Mouse (Mus musculus) kidney, adult 2 months (tissue): ENCODE results near the gene Irak1bp1.

ENCODE experiments used
- CTCF ChIP-seq: fragments of 200-500 bp; conservative IDR thresholded peaks from 2 replicates; pipeline ENCODE4 v1.5.1; 2011; ENCODE audit warnings: low read depth, mild to moderate bottlenecking, control low read depth, low read length, moderate library complexity, mixed read lengths; ENCODE audit not compliant: insufficient read depth, insufficient read length
- POLR2A ChIP-seq: fragments of 200-500 bp; IDR thresholded peaks from one replicate; pipeline ENCODE4 v1.6.1; 2011; ENCODE audit warnings: low read depth, low read length, control low read depth

DNA sequence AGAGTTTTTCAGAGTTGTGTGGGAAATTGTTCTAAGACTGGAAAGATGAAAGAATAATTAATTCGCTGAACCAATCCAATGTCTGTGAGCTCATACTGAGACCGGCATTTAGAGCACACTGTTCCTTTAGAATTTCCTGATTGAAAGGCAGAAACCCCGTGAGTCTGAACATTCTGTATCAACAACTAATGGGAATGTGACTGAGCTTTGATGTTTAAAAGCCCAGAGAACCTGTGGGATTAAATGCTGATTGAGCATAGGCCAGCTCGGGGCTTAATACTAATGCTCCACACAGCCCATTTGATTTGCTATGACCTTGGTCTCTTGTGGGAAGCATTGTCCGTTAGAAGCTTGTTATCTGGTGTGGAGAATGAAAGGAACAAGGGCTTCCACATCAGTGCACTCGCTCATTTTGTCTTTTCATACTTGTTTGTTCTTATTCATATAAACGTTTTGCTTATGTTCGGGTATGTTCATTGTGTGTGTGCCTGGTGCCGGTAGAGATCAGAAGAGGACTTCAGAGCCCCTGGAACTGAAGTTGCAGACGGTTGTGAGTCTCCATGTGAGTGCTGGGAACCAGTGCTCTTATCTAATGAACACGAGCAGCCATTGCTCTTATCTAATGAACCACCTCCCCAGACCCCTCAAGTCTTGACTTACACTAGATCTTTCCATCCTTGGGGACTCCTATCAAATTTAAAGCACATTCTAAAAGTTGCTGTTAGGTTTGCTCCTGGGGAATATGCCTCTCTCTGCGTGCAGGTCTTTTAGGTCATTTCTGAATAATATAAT lies 17.0 kb upstream of the Irak1bp1 start:
- TF ChIP-seq POLR2A (no peak), CTCF (no peak)
